Mouse (Mus musculus): ENCODE results near the gene Sirt2. TPM values are rescaled to one million over a fixed set of nuclear protein-coding genes. Genes with fewer than 3 reads are reported as not detected.
A peak's percentile ranks its signal among the peaks of the same experiment; 100 is the strongest.

The Sirt2 gene
- polyA plus RNA-seq, 1 experiment from 2014 or later = 57.7 TPM

DNA sequence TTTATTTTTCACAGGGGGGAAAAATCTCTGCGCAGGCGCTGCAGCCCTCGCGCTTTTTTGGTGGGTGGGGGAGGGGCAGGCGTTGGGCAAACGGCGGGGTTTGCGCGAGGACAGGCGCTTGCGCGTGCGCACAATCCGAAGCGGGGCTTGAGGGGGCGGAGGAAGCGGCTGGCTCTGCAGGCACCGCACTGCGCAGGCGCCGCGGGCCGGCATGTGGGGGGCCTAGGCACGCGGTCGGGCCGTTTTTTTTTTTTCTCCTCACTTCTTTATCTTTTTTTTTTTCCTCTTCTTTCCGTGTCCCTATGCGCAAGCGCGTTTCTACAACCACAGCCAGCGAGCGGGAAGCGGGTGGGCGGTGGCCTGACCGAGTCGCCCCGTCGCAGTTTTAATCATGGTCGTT, 44.7 kb downstream of the Sirt2 start:
- Histone ChIP-seq H3K9me3 (ENCODE audit: control insufficient read depth, low read length) (no peaks in the 10 kb centered on the region), H3K27me3 (ENCODE audit: control insufficient read depth, insufficient read depth, low read length) (no peaks in the 10 kb centered on the region), H3K4me3 (ENCODE audit: control insufficient read depth in 1 of 2, insufficient read depth in 1 of 2, low read depth in 1 of 2, low read length in 2 of 2) (peak overlapping the region; percentile 77 to 85), H3K4me2 (ENCODE audit: low read length) (peak overlapping the region; percentile 89), H3K36me3 (ENCODE audit: control insufficient read depth, insufficient read depth, low read length) (peaks cover 45% of the 10 kb centered on the region), H3K9ac (ENCODE audit: low read length) (peak overlapping the region; percentile 94), H3K4me1 (ENCODE audit: control insufficient read depth in 2 of 2, insufficient read depth in 2 of 2, low read length in 2 of 2) (peaks cover 23 to 50% of the 10 kb centered on the region in 2 experiments), H3K27ac (replicated peaks in 1 of 2; ENCODE audit: control insufficient read depth in 1 of 2, insufficient read depth in 1 of 2, low read depth in 2 of 2, low read length in 2 of 2) (peak overlapping the region; percentile 92 to 98; a peak in 3 of 4 replicates)
- under 1% methylated on average over 40 of the region's 40 CpGs for WGBS
- ATAC-seq (ENCODE audit: insufficient number of reproducible peaks, insufficient read depth, low FRiP score, low read depth) = peak; percentile 60

DNA sequence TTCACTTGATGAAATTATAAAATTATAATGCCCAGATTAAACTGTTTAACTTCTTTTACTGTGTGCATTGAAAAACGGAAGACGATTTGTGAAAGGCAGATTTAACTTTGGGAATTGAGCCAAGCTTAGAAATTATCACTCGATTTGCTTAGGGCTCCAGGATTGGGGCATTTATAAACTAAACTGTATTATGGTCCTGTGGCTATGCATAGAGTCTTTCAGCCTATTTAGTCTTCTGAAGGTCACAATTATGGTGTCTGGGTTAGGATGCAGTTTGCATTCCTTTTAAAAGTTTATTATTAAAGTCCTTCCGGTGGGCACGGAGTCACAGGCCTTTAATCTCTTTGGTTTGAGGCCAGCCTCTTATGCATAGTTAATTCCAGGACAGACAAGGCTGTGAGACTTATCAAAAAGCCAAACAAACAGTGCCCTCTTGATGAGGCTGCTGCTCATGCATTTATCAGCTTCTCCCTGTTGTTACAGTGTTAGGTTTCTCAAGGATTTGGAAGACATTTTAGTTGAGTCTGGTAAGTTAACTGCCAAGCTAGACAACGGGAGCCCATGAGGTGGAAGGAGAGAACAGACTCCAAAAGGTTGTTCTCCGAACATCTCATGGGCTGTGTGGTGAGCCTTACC, 45.2 kb downstream of the Sirt2 start:
- no peaks in the 10 kb centered on the region for H3K9me3 ChIP-seq (ENCODE audit: control insufficient read depth, low read length)
- H3K4me2 ChIP-seq (ENCODE audit: low read length) = peak overlapping the region; percentile 89
- peak overlapping the region; percentile 94 for H3K9ac ChIP-seq (ENCODE audit: low read length)
- H3K27ac ChIP-seq (replicated peaks in 1 of 2; ENCODE audit: control insufficient read depth in 1 of 2, insufficient read depth in 1 of 2, low read depth in 2 of 2, low read length in 2 of 2) = peak overlapping the region; percentile 35 to 98; a peak in 3 of 4 replicates
- no peak for ATAC-seq (ENCODE audit: insufficient number of reproducible peaks, insufficient read depth, low FRiP score, low read depth)
- H3K27me3 ChIP-seq (ENCODE audit: control insufficient read depth, insufficient read depth, low read length) = no peaks in the 10 kb centered on the region
- H3K4me3 ChIP-seq (ENCODE audit: control insufficient read depth in 1 of 2, insufficient read depth in 1 of 2, low read depth in 1 of 2, low read length in 2 of 2) = peak overlapping the region; percentile 77 to 85
- peaks cover 24 to 55% of the 10 kb centered on the region in 2 experiments for H3K4me1 ChIP-seq (ENCODE audit: control insufficient read depth in 2 of 2, insufficient read depth in 2 of 2, low read length in 2 of 2)
- H3K36me3 ChIP-seq (ENCODE audit: control insufficient read depth, insufficient read depth, low read length) = peaks cover 50% of the 10 kb centered on the region
- 2% methylated on average over 7 of the region's 7 CpGs for WGBS

DNA sequence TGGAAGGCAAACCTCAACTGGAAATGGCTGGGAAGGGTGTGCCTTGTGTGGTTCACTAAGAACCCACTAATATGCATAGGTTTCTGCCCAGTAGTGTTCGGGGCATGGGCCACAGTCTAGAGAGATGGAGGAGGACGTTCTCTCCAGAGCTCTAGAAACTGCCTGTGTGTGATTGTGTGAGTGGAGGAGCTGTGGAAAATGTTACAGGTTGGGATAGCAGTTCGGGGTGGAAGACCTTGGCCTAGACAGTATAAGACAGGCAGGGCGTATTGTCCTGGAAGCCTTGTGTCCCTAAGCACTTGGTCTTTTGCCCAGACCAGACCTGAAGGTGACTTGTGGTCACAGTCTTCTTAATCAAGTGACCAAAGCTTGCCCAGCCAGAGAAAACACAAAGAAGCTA, 45.9 kb downstream of the Sirt2 start:
- H3K4me1 ChIP-seq (ENCODE audit: control insufficient read depth in 2 of 2, insufficient read depth in 2 of 2, low read length in 2 of 2) = peaks cover 24 to 62% of the 10 kb centered on the region in 2 experiments
- H3K27me3 ChIP-seq (ENCODE audit: control insufficient read depth, insufficient read depth, low read length) = no peaks in the 10 kb centered on the region
- peak overlapping the region; percentile 35 to 98 for H3K27ac ChIP-seq (replicated peaks in 1 of 2; ENCODE audit: control insufficient read depth in 1 of 2, insufficient read depth in 1 of 2, low read depth in 2 of 2, low read length in 2 of 2)
- H3K4me3 ChIP-seq (ENCODE audit: control insufficient read depth in 1 of 2, insufficient read depth in 1 of 2, low read depth in 1 of 2, low read length in 2 of 2) = peak overlapping the region; percentile 77 to 85
- peak overlapping the region; percentile 89 for H3K4me2 ChIP-seq (ENCODE audit: low read length)
- H3K9me3 ChIP-seq (ENCODE audit: control insufficient read depth, low read length) = no peaks in the 10 kb centered on the region
- peak overlapping the region; percentile 94 for H3K9ac ChIP-seq (ENCODE audit: low read length)
- no peak for ATAC-seq (ENCODE audit: insufficient number of reproducible peaks, insufficient read depth, low FRiP score, low read depth)
- H3K36me3 ChIP-seq (ENCODE audit: control insufficient read depth, insufficient read depth, low read length) = peaks cover 57% of the 10 kb centered on the region
- 36% methylated on average over 4 of the region's 4 CpGs for WGBS

DNA sequence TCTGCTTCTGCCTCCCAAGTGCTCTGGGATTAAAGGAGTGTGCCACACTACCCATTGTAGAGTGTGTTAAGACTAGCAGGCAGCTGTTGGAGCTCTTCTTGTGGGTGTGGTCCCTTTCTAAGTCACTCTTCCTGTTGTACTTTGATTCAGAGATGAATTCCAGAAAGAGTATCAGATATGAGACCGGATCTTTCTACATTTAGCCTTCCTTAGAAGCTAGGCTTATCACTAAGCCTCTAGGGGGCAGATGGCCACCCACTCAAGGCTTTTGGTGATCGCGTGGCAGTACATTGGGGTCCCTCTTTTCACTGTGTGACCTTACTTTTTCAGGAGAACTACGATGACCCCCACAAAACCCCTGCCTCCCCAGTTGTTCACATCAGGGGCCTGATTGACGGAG, 46.4 kb downstream of the Sirt2 start:
- H3K9me3 ChIP-seq (ENCODE audit: control insufficient read depth, low read length) = no peaks in the 10 kb centered on the region
- WGBS = 52% methylated on average over 5 of the region's 5 CpGs
- ATAC-seq (ENCODE audit: insufficient number of reproducible peaks, insufficient read depth, low FRiP score, low read depth) = no peak
- peak overlapping the region; percentile 94 for H3K9ac ChIP-seq (ENCODE audit: low read length)
- H3K36me3 ChIP-seq (ENCODE audit: control insufficient read depth, insufficient read depth, low read length) = peaks cover 62% of the 10 kb centered on the region
- H3K4me1 ChIP-seq (ENCODE audit: control insufficient read depth in 2 of 2, insufficient read depth in 2 of 2, low read length in 2 of 2) = peaks cover 20 to 62% of the 10 kb centered on the region in 2 experiments
- H3K4me3 ChIP-seq (ENCODE audit: control insufficient read depth in 1 of 2, insufficient read depth in 1 of 2, low read depth in 1 of 2, low read length in 2 of 2) = peak overlapping the region in 1 of 2 experiments; percentile 77; a peak in 2 of 4 replicates
- H3K4me2 ChIP-seq (ENCODE audit: low read length) = peak overlapping the region; percentile 89
- peak overlapping the region in 1 of 2 experiments; percentile 98; a peak in 2 of 4 replicates for H3K27ac ChIP-seq (replicated peaks in 1 of 2; ENCODE audit: control insufficient read depth in 1 of 2, insufficient read depth in 1 of 2, low read depth in 2 of 2, low read length in 2 of 2)
- H3K27me3 ChIP-seq (ENCODE audit: control insufficient read depth, insufficient read depth, low read length) = no peaks in the 10 kb centered on the region

DNA sequence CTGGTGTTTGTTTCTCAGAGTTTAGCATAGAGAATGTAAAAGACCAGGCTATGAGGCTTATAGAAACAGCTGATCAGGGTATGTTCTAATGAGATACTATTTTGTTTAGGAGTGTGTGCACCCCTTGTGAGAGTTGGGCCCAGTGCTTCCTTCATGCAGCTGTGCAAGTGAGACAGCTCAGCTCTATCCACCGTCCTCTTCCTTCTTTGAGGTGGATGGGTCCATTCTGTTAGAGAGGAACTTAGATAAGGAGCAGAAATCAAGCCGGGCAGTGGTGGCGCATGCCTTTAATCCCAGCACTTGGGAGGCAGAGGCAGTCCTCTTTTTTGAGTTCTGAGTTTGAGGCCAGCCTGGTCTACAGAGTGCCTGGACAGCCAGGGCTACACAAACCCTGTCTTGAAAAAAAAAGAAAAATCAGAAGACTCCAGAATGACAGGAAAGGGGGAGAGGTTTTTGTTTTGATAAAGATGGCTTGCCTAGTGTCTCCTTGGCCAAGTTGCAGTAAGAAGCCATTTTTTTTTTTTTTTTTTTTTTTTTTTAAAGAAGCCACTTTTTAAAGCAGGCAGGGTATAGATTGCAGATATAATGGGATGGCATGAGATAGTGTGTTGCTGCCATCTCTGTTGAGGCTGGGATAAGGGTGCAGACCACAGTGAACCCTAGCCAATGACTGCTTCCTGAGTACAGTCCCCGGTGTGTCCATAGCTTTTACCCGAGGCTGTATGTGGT, 47.9 kb downstream of the Sirt2 start:
- WGBS = 54% methylated on average over 5 of the region's 5 CpGs
- Histone ChIP-seq H3K4me2 (ENCODE audit: low read length) (no peak overlapping the region), H3K9ac (ENCODE audit: low read length) (no peak overlapping the region), H3K27me3 (ENCODE audit: control insufficient read depth, insufficient read depth, low read length) (no peaks in the 10 kb centered on the region), H3K9me3 (ENCODE audit: control insufficient read depth, low read length) (no peaks in the 10 kb centered on the region), H3K4me1 (ENCODE audit: control insufficient read depth in 2 of 2, insufficient read depth in 2 of 2, low read length in 2 of 2) (peaks cover 17 to 67% of the 10 kb centered on the region in 2 experiments), H3K36me3 (ENCODE audit: control insufficient read depth, insufficient read depth, low read length) (peaks cover 78% of the 10 kb centered on the region), H3K4me3 (ENCODE audit: control insufficient read depth in 1 of 2, insufficient read depth in 1 of 2, low read depth in 1 of 2, low read length in 2 of 2) (no peak overlapping the region), H3K27ac (replicated peaks in 1 of 2; ENCODE audit: control insufficient read depth in 1 of 2, insufficient read depth in 1 of 2, low read depth in 2 of 2, low read length in 2 of 2) (no peak overlapping the region)
- no peak for ATAC-seq (ENCODE audit: insufficient number of reproducible peaks, insufficient read depth, low FRiP score, low read depth)

DNA sequence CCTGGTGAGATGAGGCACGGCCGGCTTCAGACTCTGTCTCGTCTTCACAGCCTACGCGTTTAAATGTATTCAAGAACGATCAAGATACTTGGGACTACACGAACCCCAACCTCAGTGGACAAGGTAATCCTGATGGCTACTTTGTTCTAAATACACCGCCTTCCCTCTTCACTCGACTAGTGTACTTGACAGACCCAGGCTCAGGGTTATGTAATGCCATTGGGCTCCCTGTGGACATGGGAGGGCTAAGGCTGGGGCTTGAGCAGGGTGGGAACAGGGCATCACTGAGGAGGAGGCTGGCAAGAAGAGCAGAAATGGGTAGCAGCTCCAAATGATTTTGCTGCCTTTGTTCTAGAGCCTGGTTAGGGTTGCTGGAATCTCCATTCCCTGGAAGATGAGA, 48.7 kb downstream of the Sirt2 start:
- no peak for ATAC-seq (ENCODE audit: insufficient number of reproducible peaks, insufficient read depth, low FRiP score, low read depth)
- peaks cover 22 to 75% of the 10 kb centered on the region in 2 experiments for H3K4me1 ChIP-seq (ENCODE audit: control insufficient read depth in 2 of 2, insufficient read depth in 2 of 2, low read length in 2 of 2)

DNA sequence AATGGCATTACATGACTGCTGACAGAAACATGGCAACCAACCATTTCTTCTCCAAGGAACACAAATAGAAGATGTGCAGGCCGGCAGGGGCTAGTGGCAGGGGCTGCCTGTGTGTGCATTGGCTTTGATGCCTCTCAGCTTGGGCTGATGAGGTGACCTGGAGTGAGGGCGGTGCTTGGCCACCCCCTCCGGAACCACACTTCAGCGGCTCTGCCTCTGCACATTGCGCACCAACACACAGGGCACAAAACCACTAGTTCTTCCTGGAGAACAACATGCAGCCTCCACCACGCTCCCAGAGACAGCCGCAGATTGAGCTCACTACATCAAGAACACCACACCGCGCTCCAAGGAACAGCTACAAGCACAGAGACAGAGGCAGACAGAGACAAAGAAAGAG, 49.7 kb downstream of the Sirt2 start:
- ATAC-seq (ENCODE audit: insufficient number of reproducible peaks, insufficient read depth, low FRiP score, low read depth) = no peak
- peak overlapping the region; percentile 16; the same call in 1 of the 2 replicates for H3K9ac ChIP-seq (ENCODE audit: low read length)
- no peak overlapping the region for H3K27ac ChIP-seq (replicated peaks in 1 of 2; ENCODE audit: control insufficient read depth in 1 of 2, insufficient read depth in 1 of 2, low read depth in 2 of 2, low read length in 2 of 2)
- H3K9me3 ChIP-seq (ENCODE audit: control insufficient read depth, low read length) = no peaks in the 10 kb centered on the region
- H3K4me3 ChIP-seq (ENCODE audit: control insufficient read depth in 1 of 2, insufficient read depth in 1 of 2, low read depth in 1 of 2, low read length in 2 of 2) = no peak overlapping the region
- WGBS = 79% methylated on average over 9 of the region's 9 CpGs
- H3K36me3 ChIP-seq (ENCODE audit: control insufficient read depth, insufficient read depth, low read length) = peaks cover 95% of the 10 kb centered on the region
- H3K4me2 ChIP-seq (ENCODE audit: low read length) = no peak overlapping the region
- no peaks in the 10 kb centered on the region for H3K27me3 ChIP-seq (ENCODE audit: control insufficient read depth, insufficient read depth, low read length)
- H3K4me1 ChIP-seq (ENCODE audit: control insufficient read depth in 2 of 2, insufficient read depth in 2 of 2, low read length in 2 of 2) = peaks cover 22 to 85% of the 10 kb centered on the region in 2 experiments

More for the DNA sequence above, 48.7 kb downstream of the Sirt2 start:
- Histone ChIP-seq H3K9ac (ENCODE audit: low read length) (no peak overlapping the region), H3K27me3 (ENCODE audit: control insufficient read depth, insufficient read depth, low read length) (no peaks in the 10 kb centered on the region), H3K4me3 (ENCODE audit: control insufficient read depth in 1 of 2, insufficient read depth in 1 of 2, low read depth in 1 of 2, low read length in 2 of 2) (no peak overlapping the region), H3K27ac (replicated peaks in 1 of 2; ENCODE audit: control insufficient read depth in 1 of 2, insufficient read depth in 1 of 2, low read depth in 2 of 2, low read length in 2 of 2) (no peak overlapping the region), H3K9me3 (ENCODE audit: control insufficient read depth, low read length) (no peaks in the 10 kb centered on the region), H3K36me3 (ENCODE audit: control insufficient read depth, insufficient read depth, low read length) (peaks cover 85% of the 10 kb centered on the region), H3K4me2 (ENCODE audit: low read length) (no peak overlapping the region)
- WGBS = 87% methylated on average over 9 of the region's 9 CpGs

Data from heart, embryonic 14.5 days (tissue).